Mouse (Mus musculus) ES-Bruce4 (cell line): Measurements from ENCODE around the gene Trim30c.

ENCODE experiments used
- CTCF ChIP-seq: IDR thresholded peaks from one replicate; pipeline ENCODE4 v1.8.1; 2011; ENCODE audit warnings: low read depth, low read length
- EP300 ChIP-seq: IDR thresholded peaks from 2 replicates; pipeline ENCODE4 v1.6.1; 2011; ENCODE audit warnings: low read depth, low read length; ENCODE audit not compliant: insufficient read depth
- POLR2A ChIP-seq: IDR thresholded peaks from one replicate; pipeline ENCODE4 v1.8.1; 2011; ENCODE audit warnings: low read length; ENCODE audit not compliant: insufficient read depth

GRCm38 (mm10) chr7:104366339-104366738 lies 34.3 kb downstream of the Trim30c start:
- TF ChIP-seq POLR2A (no peak), CTCF (no peak), EP300 (no peak)
